Mouse (Mus musculus) kidney, postnatal 4 days (tissue): Measurements from ENCODE around the gene Wdr61.
A peak's percentile ranks its signal among the peaks of the same experiment; 100 is the strongest.

ENCODE experiments used
- DNase-seq, 2 experiments: peaks; one replicate each; pipeline ENCODE4 v3.0.0; 2021; ENCODE audit warnings: mixed read lengths in 2 of 2

The Wdr61 gene

DNA sequence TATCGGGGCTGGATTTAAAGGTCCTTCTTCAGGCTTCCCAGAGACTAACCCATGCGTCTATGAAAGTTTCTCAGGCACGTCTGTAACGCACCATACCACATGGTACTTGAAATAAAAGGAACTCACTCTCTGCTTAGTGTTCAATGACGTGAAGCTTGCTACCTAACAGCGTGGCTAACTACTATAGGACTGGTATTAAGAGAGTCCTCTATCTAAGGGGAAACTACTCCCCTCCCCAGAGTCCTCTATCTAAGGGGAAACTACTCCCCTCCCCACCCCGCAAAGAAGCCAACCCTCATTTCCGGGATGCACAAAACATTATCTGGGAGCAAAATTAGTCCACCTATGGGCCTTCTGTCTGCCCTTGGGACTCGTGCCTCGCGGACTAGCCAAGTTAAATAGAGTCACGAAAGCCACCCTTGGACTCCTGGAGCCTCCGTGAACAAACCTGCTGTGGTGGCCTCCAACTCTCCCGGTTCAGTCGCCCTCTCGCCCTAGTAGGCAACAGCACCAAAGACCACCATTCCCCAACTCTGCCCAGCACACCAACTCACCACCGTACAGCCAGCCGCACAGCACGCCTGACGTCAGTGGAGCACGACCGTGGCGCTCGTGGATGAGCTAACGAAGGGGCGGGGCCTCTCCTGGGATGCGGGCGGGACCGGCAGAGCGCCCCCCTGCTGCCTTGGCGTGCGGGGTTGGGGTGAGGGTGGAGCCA lies at the start of gene Wdr61:
Wdr61 (minus strand) TSS at position 599 of the 718 bp plus-strand sequence.
- DNase-seq: peak; percentile 99

DNA sequence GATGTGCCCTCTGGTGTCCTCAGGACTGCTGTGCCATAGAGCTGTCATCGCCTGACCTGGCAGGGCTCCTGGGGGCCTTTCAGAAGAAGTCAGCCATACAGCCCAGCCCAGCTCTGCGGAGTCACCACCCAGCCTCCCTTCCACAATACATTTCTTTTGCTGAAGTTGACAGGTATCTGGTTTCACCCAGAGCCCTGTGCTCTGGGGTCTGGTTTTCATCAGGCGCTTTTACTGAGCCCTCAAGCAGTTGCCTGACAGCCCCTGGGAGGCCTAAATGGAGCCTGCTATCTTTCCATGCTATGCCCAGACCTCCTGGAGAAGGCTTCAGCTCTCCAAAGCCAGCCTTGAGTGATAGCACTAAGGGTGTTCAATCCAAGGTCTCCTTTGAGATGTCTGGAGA lies 49.7 kb upstream of the Wdr61 start:
- no peak for DNase-seq

DNA sequence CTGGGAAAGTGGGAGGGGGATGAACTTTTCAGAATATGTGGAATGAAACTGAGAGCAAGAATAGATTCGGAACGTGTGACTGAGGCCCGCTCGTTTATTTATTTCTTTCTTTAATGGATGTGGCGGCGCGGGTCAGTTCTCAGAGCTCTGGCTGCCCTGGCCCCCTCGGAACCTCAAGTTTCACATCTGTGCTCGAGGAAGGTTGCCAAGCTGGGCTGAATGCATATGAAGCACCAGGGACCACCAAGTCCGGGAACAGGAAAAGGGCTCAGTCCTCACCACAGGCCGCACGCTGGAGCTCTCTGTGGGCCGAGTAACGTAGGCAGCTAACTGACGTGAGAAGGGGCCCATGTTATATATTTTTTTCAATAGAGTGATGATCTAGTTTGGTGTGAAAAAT lies 48.2 kb upstream of the Wdr61 start:
- DNase-seq: peak in 1 of 2 experiments; percentile 14

DNA sequence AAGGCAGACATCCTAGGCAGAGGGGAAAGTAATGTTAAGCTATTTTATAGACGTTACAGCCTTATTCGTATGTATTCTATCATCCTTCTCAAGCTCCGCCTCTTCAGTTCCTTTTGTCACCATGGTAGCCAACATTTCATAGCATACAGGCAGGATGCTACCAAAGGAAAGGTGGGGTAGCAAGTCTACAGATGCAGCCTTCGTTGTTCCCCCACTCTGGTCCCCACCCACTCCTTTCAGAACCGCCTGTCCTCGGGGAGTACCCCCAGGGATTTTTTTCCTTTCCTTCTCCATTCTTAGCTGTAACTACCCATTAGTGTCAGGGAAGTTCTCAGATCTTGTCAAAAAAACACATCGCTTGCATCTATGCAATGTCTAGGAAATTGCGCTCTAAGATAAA lies 45.0 kb upstream of the Wdr61 start:
- no peak for DNase-seq

DNA sequence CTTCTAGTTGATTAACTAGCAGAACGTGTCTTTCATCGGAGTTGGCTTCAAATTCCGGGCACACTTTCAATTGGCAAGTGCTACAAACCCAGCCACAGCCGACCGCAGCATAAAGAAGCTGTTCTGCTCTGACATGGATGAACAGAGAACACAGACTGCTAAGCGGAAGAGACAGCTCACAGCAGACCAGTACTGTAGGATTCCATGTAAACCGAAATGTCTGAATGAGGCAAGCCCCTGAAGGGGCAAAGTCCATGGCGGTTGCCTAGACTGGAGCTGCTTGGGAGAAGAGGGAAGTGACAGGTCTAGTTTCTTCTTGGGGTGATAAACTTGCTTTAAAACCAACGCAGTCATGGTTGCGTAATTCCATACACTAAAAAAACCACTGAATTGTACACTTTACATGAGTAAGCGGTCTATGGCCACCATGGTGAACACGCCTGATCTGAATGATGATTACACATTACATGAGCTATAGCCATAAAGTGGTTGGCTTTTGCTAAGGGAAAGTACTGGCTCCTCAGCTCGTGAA lies 42.2 kb upstream of the Wdr61 start:
- no peak for DNase-seq

DNA sequence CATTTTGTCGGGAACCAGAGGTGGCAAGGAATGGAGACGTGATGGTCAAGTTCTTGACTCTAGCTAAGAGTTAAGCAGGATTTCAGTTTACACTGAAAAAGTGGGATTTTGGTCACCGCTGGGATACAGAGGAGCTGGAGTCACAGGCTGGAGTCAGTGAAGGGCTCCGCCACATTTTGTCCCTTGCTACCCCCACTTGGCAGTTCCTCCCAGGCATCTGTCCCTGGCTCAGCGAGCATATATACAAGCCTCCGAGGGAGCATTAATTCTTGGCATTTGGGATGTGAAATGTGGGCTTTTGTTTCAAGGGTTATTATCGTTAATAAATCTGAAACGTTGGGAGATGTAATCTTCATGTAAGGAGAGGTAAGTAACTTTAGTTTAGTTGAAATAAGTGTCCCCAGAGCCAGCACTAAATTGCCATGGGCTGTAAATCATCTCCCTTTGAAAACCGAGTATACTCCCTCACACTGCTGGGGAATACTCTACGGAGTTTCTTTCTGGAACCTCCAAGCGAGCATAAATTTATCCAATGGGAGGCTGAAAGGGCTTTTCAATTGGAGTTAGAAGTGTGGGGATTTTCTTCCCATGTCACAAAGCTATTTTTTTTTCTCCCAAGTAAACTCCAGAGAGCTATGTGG lies 35.9 kb upstream of the Wdr61 start:
- peak; percentile 39 to 41 for DNase-seq

DNA sequence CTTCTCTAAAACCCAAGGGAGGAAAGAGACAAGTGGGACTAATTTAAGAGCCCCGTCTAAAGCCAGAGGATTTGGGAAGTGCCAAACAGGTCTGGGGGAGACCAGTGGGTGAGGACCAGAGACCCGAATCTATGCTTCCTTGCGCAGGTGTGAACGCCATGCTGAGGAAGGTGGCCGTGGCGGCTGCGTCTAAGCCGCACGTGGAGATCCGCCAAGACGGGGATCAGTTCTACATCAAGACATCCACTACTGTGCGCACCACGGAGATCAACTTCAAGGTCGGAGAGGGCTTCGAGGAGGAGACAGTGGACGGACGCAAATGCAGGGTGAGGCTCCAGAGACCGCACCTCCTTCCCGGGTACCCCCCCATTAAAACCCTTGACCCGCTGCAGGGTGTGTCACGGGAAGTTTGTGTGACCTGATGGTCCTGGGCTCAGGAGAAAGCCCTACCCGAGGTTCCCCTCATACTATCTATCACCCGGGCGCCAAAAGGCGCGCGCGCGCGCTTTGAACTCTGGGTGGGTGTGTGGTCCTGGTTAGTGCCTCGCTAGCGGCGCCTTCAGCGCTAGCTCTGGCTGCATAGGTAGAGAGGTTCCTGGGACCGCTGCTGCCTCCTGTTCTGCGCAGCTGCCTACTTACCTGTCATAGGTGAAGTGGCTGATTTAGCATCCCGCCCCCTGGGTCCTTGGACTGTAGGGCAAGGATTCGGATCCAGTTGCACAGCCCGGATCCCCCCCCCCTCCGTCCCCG lies 31.2 kb upstream of the Wdr61 start:
- peak in 1 of 2 experiments; percentile 11 for DNase-seq

DNA sequence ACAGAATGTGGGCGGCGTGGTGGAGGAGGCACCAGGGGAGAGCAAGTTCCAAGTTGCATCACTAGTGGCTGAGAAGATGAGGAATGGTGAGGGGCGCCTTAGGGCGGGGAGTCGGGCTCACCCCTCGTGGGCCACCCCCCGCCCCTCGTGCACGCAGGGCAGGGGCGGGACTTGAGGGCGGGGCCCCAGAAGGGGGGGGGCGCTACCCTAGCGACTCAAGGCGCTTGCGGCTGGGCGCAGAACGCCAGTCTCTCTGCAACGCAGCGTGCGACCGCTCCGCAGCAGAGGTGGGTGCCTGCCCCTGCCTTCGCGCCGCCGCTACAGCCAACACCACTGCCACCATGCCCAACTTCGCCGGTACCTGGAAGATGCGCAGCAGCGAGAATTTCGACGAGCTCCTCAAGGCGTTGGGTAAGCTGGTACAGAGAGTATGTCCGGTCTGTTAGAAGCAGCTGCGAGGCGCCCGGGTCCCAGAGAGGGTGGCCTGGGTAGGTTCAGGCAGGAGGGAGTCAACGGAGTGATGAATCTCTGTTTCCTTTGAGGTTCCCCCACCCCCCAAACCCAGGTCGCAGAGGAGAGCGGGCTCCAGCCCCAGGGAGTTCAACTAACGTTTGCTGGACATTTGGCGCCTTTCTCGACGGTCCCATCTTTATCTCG lies 30.4 kb upstream of the Wdr61 start, which contains the start of gene Crabp1:
Crabp1 (plus strand) TSS at position 188 of the 657 bp plus-strand sequence.
- DNase-seq: peak; percentile 40 to 57

DNA sequence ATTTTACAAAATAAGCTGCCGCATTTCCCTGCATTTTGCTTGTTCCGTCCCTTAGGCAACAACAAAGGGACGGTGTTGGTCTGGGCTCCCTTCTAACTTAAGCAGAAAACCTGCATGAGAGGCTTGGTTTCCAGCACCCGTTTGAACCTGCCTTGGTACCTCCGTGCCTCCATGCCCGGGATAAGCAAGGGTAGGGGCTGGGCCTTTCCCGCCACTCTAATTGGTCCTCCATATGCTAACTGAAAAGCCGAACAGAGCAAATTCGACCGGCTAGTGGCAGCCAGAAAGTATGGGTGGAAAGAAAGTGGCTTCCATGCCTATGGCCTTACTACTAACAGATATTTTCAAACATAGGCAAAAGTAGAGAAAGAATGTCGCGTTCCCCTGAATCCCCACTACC lies 29.8 kb upstream of the Wdr61 start:
- no peak for DNase-seq

DNA sequence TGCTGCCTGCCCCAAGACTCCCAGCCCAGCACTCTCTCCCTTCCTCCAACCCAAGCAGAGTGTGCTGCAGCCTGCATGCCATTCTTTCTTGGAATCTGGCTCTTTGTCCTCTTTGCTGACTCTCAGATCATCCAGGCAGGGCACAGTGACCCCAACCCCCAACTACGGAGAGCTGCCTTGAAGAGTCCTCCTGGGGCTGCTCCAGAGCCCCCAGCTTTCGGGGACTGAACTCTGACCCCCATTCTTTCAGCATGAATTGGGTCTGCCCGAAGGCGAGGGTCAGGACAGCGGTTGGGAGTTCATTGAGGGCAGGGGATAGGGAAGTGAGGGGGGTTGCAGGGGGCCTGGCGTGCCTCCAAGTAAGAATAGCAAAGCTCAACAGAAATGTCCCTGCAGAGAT lies 25.3 kb upstream of the Wdr61 start:
- DNase-seq: peak in 1 of 2 experiments; percentile 50

DNA sequence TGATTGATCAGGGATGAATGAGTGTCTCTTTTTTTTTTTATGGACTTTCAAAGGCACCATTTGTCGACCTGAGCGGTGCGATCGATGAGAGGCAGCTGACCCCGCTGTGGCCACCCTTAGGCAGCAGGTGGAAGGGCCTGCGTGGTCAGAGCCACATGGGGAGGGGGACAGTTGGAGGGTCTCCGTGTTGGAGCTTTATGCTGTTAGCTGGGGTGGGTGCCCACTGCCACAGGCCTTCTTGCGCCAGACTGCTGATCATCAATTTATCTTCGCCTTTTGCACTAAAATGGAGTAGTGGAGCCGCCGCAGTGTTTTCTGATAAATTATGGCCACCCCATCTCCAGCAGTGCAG lies 18.6 kb upstream of the Wdr61 start:
- no peak for DNase-seq

DNA sequence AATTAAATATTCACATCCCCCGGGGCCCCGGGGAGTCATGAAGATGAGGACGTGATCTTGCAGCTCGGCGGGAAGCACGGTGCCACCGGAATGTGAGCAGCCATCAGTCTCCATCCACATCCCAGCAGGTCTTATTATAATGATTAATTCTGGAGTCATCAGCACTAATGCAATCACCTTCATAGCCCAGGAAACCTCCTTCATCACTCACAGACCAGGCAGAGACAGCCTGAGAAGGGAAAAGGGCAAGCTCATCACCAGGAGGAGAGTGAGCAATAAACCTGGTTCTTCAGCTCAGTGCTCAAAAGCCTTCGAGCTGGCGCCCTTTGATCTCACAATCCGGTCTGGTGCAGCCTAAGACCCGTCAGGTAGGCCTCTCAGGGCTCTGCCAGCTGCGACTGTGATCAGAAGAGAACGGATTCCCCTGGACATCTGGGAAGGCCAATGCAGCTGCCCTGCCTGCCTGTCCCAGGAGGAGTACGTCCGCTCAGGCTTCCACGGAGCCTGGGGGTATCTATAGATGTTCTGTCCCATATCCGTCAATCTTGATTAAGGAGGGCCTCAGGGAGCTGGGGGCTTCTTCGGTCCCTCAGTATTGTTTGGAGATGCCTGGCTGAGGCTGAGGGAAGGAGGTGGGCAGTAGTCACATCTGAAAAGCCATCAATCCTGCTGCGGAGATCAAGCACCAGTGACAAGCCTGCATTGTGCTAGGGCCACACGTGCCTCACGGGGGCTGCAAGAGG lies 18.1 kb upstream of the Wdr61 start:
- DNase-seq: peak; percentile 19 to 46

DNA sequence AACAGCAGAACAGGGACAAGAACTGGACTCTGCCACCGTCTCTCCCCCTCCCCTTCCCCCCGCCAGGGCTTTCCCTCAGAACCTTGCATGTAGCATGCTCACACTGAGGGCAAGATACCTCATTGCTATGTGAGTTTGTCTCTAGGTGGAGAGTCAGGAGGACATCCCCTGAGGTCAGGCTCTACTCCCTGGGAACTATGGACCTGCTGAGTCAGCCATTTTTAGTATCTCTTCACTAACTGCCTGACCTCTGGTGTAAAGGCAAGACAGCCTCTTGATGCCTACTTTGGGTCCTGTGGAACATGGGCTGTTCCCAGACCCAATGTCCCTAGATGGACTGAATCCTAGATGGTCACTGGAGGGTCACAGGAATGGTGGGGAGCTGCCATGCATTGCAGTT lies 17.4 kb upstream of the Wdr61 start:
- no peak for DNase-seq

DNA sequence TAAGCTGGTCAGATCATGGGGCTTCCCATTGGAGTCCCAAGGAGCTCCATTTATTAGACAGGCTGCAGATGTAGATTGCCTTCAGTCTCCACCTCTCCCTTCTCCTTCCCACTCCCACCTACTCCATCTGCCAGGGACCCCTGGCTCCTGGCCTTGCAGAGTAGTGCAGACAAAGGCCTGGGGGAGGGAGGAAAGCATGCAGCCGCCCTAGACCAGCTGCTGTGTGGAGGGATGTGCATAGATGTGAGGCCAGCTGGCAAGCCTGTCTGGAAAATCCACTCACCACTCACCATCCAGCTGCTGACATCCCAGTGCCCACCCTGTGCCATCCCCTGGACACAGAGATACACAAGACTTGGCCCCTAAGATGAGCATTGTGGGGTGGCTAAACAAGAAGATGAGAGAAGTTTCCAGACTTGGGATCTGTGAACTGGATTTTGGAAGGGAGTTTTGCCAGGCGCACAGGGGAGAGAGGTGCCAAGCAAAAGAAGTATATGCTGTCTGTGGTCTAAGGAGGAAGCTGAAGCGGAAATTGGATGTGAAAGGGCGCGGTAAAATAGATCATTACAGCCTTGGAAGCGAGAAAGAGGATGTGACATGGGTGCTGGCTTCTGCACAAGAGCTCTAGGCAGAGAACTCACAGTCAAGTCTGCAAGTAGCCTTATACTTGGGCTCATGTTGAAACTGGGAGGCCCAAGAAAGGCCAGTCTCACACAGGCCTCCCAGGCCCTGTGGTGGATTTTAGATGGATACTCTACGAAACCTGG lies 16.1 kb upstream of the Wdr61 start:
- DNase-seq: no peak

DNA sequence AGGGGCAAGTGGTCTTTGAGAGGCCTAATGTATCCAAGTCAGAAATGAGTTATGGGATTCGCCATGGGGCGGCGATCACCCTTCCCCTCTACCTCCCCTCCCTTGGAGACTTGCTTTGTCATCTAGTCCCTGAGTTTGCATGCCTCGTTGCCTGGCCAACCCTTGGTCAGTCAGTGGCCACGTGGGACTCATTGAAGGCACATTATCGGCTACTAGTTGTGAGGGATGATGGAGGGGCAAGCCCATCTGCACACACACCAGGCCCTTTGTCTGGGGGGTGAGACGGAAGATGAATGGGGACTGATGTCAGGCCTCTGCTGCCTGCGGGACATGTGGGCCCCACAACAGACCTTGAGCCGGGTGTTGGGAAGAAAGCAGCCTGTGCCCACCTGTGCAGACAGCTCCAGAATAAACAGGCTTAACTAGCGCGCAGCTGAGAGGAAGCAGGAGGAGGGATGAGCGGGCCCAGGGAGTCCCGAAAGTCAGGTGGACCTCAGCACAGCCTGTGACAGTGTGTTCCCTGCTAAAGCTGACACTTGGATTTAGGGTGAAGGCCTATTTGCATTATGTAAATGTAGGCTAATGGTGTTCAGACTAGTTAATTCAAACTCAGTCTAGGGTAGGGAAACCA lies 11.5 kb upstream of the Wdr61 start:
- no peak for DNase-seq

DNA sequence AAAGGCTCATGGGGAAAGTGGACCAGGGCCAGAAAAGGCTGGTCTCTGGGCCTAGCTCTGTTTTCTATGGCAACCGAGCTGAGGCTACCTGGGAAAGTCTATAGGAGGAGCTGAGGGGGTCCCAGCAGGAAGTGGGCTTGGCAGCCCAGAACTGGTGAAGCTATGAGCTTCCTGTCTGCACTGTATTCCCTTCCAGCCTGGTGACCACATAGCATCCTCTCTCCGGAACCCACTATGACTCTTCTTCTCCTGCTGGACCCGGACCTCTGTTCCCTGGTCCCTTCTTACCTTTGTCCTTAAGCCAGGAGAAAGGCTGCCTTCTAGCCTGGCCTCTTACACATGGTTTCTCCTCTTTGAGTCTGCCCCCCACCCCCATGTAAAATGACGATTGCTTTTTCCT lies 9.6 kb upstream of the Wdr61 start:
- no peak for DNase-seq

DNA sequence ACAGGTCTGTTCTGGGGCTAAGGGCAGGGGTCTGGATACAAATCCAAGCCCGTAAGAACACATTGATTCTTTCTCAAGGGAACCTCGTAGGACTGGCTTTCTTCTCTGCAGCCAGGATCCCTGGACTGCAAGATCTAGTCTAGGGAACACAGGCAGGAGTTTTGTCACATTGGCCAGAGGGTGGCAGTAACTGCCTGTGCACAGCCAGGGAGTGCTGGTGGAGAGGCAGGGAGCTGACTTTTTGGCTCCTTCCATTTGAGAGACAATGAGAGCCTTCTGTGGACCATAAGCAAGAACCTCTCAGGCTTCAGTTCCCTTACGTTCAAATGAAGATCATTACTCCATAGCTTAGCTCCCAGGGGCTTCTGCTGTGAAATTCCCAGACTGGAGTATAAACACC lies 4.1 kb upstream of the Wdr61 start:
- DNase-seq: peak; percentile 71 to 79

DNA sequence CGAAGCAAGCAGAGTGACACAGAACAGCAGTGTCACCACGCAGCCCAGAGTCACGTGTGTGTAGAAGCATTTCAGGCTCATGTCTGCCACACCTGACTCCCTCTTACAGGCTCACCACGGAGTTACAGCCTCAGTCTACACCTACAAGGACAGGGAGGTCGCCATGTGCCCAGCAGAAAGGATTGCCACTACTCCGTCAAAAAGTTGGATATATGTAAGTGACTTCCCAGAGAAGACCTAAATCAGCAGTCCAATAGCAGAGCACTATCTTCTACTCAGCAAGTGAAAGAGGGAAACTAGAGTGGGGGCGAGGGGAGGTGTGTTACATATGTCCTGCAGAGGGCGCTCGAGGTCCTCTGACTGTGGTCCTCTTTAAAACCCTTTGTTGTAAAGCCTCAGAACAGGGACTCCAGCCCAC lies 2.0 kb upstream of the Wdr61 start:
- peak; percentile 68 to 76 for DNase-seq

DNA sequence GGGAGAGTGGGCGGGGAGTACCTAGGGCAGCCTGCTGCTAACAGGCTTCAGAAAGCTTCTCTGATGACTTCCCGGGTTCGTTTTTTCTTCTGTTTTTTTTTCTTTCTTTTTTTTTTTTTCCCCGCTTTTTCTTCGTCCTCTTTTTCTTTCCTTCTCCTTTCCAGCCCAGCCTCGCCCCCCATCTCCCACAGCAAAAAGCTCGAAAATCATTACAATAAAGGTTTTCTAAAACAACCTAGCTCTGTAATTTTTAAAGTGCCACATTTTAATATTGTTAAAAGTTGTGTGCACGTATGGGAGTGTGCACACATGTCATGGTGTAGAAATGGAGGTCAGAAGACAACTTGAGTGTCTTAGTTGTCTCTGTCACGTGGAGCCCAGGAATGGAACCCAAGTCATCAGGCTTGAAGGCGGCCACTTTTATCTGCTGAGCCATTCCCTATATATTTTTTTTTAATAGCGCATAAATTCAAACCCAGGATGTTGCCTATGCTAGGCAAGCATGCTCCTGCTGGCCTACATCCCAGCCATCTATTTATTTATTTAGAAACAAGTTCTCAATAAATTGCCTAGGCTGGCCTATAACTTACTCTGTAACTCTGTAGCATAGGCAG lies 427 bp upstream of the Wdr61 start:
- DNase-seq: no peak

DNA sequence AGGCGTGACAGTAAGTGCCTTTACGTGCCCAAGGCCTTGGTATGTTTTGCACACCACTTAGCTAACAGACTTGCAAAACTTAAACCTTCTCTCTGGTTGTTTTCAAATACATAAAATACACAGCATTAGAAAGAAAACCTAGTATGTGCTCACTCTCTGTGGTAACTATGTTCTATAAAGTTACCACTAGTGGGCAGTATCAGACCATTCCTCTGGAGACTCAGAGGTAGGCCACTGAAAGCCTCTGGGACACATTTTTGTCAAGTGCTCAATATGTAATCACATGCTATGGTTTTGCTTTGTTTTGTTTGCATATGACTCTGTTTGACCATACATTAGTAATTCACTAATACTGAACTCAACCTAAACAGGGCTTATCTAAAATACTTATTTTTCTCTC lies 2.2 kb downstream of the Wdr61 start:
- DNase-seq: no peak

DNA sequence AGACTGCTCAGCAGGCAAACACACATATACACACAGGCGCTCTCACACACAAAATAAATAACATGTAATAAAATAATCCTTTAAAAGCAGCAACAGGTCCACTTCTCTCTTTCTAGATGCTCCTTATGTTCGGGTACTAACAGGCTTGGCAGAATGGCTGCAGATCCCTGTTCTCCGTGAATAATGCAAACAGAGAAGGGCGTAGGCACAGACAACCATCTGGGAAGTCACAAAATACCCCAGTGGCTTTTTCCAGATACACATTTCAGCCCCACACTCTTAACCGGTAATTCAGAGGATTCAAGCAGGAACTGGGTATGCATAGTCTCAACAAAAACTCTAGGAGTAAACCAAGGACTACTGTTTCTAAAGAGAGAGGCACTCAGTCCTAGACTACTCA lies 8.0 kb downstream of the Wdr61 start:
- no peak for DNase-seq
